Mouse (Mus musculus) ES-E14 (cell line): Measurements from ENCODE around the gene Plp2. TPM values are rescaled to one million over a fixed set of nuclear protein-coding genes. Genes with fewer than 3 reads are reported as not detected.

ENCODE experiments used
- DNase-seq: peaks from one replicate; pipeline ENCODE4 v3.0.0-alpha.2; 2013; ENCODE audit warnings: low read depth, low spot score
- H3K27ac ChIP-seq: 2 replicates; pipeline ENCODE4 v1.5.1; 2012; ENCODE audit warnings: low read depth, mild to moderate bottlenecking, low read length, moderate library complexity, mixed read lengths; ENCODE audit not compliant: poor library complexity, insufficient read depth, severe bottlenecking
- H3K36me3 ChIP-seq: 2 replicates; pipeline ENCODE4 v1.6.1; 2012; ENCODE audit warnings: mild to moderate bottlenecking, low read length, moderate library complexity, mixed read lengths; ENCODE audit not compliant: control insufficient read depth, poor library complexity, insufficient read depth, severe bottlenecking
- H3K4me1 ChIP-seq, 2 experiments: fragments of 150-350 bp in 1 of 2; sonication (generic) in 1 of 2; 2 replicates each; pipeline ENCODE4 v1.6.1; 2012; ENCODE audit warnings: low read length in 2 of 2, mild to moderate bottlenecking in 1 of 2, mixed read lengths in 1 of 2; ENCODE audit not compliant: control insufficient read depth in 2 of 2, insufficient read depth in 2 of 2, poor library complexity in 1 of 2
- H3K4me3 ChIP-seq, 2 experiments: fragments of 150-350 bp in 1 of 2; sonication (generic) in 1 of 2; 2 replicates each; pipeline ENCODE4 v1.5.1; 2012; ENCODE audit warnings: low read length in 2 of 2, low read depth in 1 of 2, mild to moderate bottlenecking in 1 of 2, mixed read lengths in 1 of 2; ENCODE audit not compliant: insufficient read depth in 1 of 2, poor library complexity in 1 of 2, severe bottlenecking in 1 of 2
- H3K9ac ChIP-seq: 2 replicates; pipeline ENCODE4 v1.6.1; 2012; ENCODE audit warnings: low read depth, mild to moderate bottlenecking, low read length, mixed read lengths; ENCODE audit not compliant: poor library complexity, insufficient read depth, severe bottlenecking
- H3K9me3 ChIP-seq: fragments of 150-350 bp; sonication (generic); 2 replicates; pipeline ENCODE4 v1.6.1; 2012; ENCODE audit warnings: low read depth, mild to moderate bottlenecking, low read length; ENCODE audit not compliant: control insufficient read depth, insufficient read depth
- CHD2 ChIP-seq: IDR thresholded peaks from 2 replicates; pipeline ENCODE4 v1.6.1; 2014; ENCODE audit warnings: mild to moderate bottlenecking, low read depth, low read length, inconsistent platforms
- HCFC1 ChIP-seq: IDR thresholded peaks from 2 replicates; pipeline ENCODE4 v1.6.1; 2012; ENCODE audit warnings: low read length, inconsistent platforms, borderline replicate concordance; ENCODE audit not compliant: insufficient read depth
- MAFK ChIP-seq: IDR thresholded peaks from 2 replicates; pipeline ENCODE4 v1.6.1; 2014; ENCODE audit warnings: mild to moderate bottlenecking, low read depth, low read length, inconsistent platforms; ENCODE audit not compliant: insufficient read depth
- ZC3H11A ChIP-seq: IDR thresholded peaks from 2 replicates; pipeline ENCODE4 v1.6.1; 2012; ENCODE audit warnings: low read depth, mild to moderate bottlenecking, inconsistent platforms, low read length, borderline replicate concordance
- ZNF384 ChIP-seq: IDR thresholded peaks from 2 replicates; pipeline ENCODE4 v1.6.1; 2012; ENCODE audit warnings: low read depth, low read length, inconsistent platforms
- in situ Hi-C, 2 experiments: fragments of 600-800 bp; cut with MboI; formaldehyde crosslinking; loops; one replicate each; pipeline ENCODE4 v1.15.1; 2025; ENCODE audit warnings: low sequenced_read_pairs in 2 of 2, inconsistent platforms in 1 of 2; ENCODE audit not compliant: unreplicated experiment in 2 of 2
- total RNA-seq: library from RNA; depleted of rRNA; stranded (reverse); fragments of 300-350 nt; gene quantifications from 2 replicates; pipeline ENCODE4 v1.2.3, GENCODE M21; 2012

Gene Plp2
- total RNA-seq, 1 experiment = 278 TPM

DNA sequence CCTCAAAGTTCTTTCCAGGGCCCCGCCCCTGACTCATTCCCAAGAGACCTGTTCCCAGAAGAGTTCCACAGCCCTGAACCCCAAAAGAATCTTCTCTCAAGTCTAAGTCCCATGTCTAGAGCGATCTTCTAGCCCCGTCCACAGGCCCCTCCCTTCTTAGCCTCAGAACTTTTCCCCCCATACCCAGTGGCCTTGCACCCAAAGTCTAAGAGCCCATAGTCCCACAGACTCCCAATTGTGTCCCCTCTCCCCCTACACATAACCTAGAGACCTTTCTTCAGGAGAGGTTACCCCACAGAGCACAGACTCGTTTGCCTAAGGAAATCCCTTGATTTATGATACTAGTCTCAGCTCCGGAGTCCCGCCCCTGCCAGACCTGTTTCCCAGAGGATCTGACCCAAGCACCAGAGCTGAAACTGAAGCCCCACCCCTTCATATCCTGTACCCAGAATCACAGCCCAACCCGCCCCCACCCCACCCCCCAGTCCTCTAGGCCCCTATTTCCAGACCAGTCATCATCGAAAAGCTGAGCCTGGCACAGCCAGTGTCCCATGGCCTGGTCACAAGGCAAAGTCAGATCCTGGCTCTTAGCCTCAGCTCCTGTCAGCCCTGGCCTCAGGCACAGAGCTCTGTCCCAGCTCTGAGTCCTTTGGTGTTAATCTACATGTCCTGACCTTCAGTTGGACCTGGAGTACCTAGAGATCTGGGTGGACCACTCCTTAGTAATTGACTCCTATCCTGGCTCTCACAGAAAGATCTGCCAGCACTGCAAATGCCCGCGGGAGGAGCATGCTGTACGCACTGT lies 12.2 kb downstream of the Plp2 start:
- Histone ChIP-seq H3K36me3 (no peaks in the 10 kb centered on the region), H3K4me3 (peak overlapping the region in 1 of 2 experiments; percentile 35; a peak in 2 of 4 replicates), H3K9ac (peak overlapping the region; percentile 36; the same call in 1 of the 2 replicates), H3K27ac (no peak overlapping the region), H3K9me3 (no peaks in the 10 kb centered on the region), H3K4me1 (peaks cover 0 to 4% of the 10 kb centered on the region in 2 experiments; a peak in 1 of 4 replicates)
- in situ Hi-C loops = no loop called here
- TF ChIP-seq ZNF384 (no peak), ZC3H11A (no peak), HCFC1 (no peak), CHD2 (no peak), MAFK (no peak)
- no peak for DNase-seq

DNA sequence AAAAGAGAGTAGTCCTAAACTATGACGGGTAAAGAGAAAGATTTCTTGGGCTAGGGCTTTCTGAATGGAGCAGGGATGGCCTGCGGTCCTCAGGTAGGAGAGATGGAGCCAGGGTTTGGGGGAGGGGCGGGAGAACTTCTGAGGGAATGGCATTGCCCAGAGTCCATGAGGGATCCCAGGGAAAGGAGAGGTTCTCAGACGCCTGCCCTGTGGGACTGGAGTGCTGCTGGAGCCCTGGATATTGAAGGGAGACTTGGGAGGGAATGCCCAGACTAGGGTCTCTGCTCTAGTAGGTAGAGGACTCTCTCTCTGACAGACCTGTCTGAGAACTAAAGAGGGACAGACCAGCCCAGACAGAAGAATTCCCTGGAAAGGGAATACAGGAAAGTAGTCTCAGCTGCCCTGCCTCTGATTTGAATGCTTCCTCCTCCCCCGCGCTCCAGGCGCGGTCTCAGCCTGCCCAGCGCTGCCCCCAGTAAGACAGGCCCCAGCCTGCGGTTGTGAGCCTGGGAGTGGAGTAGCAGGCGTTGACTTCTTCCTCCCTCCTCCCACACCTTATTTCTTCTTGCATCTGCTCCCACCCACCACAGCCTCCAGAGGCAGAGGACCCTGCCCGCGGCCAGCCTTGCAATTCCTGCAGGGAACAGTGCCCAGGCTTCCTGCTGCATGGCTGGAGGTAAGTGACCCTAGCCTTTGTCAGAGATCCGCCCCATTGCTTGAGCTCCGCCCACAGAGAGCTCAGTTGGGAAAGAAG lies 13.0 kb downstream of the Plp2 start:
- TF ChIP-seq MAFK (no peak), HCFC1 (no peak), ZC3H11A (no peak), ZNF384 (no peak), CHD2 (no peak)
- peaks cover 0 to 4% of the 10 kb centered on the region in 2 experiments; a peak in 1 of 4 replicates for H3K4me1 ChIP-seq
- DNase-seq = no peak
- H3K4me3 ChIP-seq = peak overlapping the region in 1 of 2 experiments; percentile 17; a peak in 2 of 4 replicates
- H3K9me3 ChIP-seq = no peaks in the 10 kb centered on the region
- H3K27ac ChIP-seq = 0 out of 2 replicates have a peak overlapping the region, but pooled peaks have one; percentile 24
- H3K9ac ChIP-seq = no peak overlapping the region; the same call in 1 of the 2 replicates
- in situ Hi-C loops = no loop called here
- H3K36me3 ChIP-seq = no peaks in the 10 kb centered on the region

GRCm38 (mm10) chrX:7657221-7657639 lies 14.0 kb downstream of the Plp2 start, which contains the start of gene Prickle3:
Gene Prickle3, plus strand, starts transcription at chrX:7657260.
- H3K4me3 ChIP-seq = peak within 1 kb of the TSS; percentile 59 to 79
- peaks cover 0 to 4% of the 10 kb centered on the region in 2 experiments; a peak in 1 of 4 replicates for H3K4me1 ChIP-seq
- in situ Hi-C loops = no loop called here

DNA sequence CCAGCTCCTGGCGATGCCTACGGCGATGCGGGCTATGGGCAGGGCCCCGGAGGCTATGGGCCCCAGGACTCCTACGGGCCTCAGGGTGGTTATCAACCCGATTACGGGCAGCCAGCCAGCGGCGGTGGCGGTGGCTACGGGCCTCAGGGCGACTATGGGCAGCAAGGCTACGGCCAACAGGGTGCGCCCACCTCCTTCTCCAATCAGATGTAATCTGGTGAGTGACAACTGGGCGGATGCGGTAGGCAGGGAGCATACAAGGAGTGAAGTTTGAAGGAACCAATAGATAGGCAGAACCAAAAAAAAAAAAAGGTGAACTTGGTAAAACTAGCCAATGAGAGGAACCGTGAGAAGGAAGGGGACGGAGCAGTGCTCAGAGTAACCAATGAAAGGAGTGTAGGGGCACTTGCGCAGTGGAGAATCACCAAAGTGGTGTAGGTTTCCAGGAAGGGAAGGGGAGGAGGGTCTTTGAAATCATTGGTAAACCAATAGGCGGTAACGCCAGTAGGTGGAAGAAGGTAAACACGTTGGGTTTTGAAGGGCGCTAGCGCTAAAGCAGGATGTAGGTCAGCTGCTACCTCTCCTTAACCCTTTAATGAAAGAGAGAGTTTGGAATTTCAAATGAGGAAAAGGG lies 22.4 kb downstream of the Plp2 start:
- TF ChIP-seq ZNF384 = peak; percentile 100
- TF ChIP-seq HCFC1 = no peak
- TF ChIP-seq CHD2 = peak; percentile 91
- TF ChIP-seq MAFK = no peak
- TF ChIP-seq ZC3H11A = no peak
- no peaks in the 10 kb centered on the region for H3K36me3 ChIP-seq
- in situ Hi-C loops = no loop called here
- peak overlapping the region; percentile 90 for H3K9ac ChIP-seq
- peak overlapping the region; percentile 91 for H3K27ac ChIP-seq
- H3K4me3 ChIP-seq = peak overlapping the region; percentile 75 to 87
- H3K4me1 ChIP-seq = 0 out of 4 replicates have a peak, but pooled peaks cover 0 to 2% of the 10 kb centered on the region in 2 experiments
- peak; percentile 64 for DNase-seq
- no peaks in the 10 kb centered on the region for H3K9me3 ChIP-seq

More at GRCm38 (mm10) chrX:7657221-7657639, 14.0 kb downstream of the Plp2 start, which contains the start of gene Prickle3:
- H3K27ac ChIP-seq = no peak within 1 kb of the TSS
- no peak for DNase-seq
- H3K36me3 ChIP-seq = no peaks in the 10 kb centered on the region
- TF ChIP-seq CHD2 (no peak), HCFC1 (no peak), ZC3H11A (no peak), ZNF384 (no peak), MAFK (no peak)
- H3K9ac ChIP-seq = peak within 1 kb of the TSS; percentile 70
- no peaks in the 10 kb centered on the region for H3K9me3 ChIP-seq
